Mouse (Mus musculus): Measurements from ENCODE around the gene Tmprss11e.

DNA sequence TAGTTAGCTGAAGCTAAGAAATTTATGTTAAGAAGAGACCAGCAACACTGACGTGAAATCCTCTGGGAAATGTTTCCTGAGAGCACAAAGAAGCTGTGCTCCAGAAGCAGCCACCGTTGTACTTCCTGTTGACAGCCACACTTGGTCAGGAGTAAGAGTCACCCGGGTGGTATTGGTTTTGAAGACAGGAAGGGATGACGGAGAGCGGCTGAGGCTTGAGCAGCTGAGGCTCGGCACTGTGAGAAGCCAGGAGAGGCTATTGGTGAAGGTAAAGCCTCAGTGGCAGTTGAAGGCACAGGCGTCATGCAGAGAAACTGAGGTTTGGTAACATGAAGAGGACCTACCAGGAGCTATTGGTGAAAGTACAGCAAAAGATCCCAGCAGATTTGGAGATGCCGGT lies 47.2 kb upstream of the Tmprss11e start:
- no peak for TF ChIP-seq FLI1 (IDR thresholded peaks at IDR 0.05; ENCODE audit: low read length)
- TF ChIP-seq GATA1 (IDR thresholded peaks at IDR 0.05; ENCODE audit: borderline replicate concordance, low read length): no peak
